Mouse (Mus musculus) stomach, embryonic 16.5 days (tissue): ENCODE data around the gene Glis2. TPM values are rescaled to one million over a fixed set of nuclear protein-coding genes. Genes with fewer than 3 reads are reported as not detected.
"Not testable (repeated sequence)": the region's sequence is repeated elsewhere in the genome, so short reads cannot be mapped to it uniquely, and the experiment has no call there.

ENCODE experiments used
- ATAC-seq: fragments of 200-750 bp; cut with Nextera tagmentation; 2 replicates; pipeline ENCODE4 v1.8.0; 2017; ENCODE audit warnings: moderate number of reproducible peaks, moderate TSS enrichment; ENCODE audit not compliant: insufficient read depth, low FRiP score
- H3K27ac ChIP-seq: fragments of 300-500 bp; sonication (generic); 2 replicates; pipeline ENCODE4 v1.5.1; 2014; ENCODE audit warnings: low read length
- H3K27me3 ChIP-seq: fragments of 300-500 bp; sonication (generic); 2 replicates; pipeline ENCODE4 v1.6.1; 2014; ENCODE audit warnings: low read length, control low read depth, mixed read lengths; ENCODE audit not compliant: control insufficient read depth, insufficient read depth
- H3K36me3 ChIP-seq: fragments of 300-500 bp; sonication (generic); 2 replicates; pipeline ENCODE4 v1.6.1; 2014; ENCODE audit warnings: low read length; ENCODE audit not compliant: control insufficient read depth, insufficient read depth
- H3K4me1 ChIP-seq: fragments of 300-500 bp; sonication (generic); 2 replicates; pipeline ENCODE4 v1.6.1; 2014; ENCODE audit warnings: low read length, control low read depth, mixed read lengths; ENCODE audit not compliant: control insufficient read depth, insufficient read depth
- H3K4me2 ChIP-seq: fragments of 300-500 bp; sonication (generic); 2 replicates; pipeline ENCODE4 v1.6.1; 2014; ENCODE audit warnings: low read depth, low read length, mixed read lengths
- H3K4me3 ChIP-seq: fragments of 300-500 bp; sonication (generic); replicated peaks from 2 replicates; pipeline ENCODE4 v1.5.1; 2014; ENCODE audit warnings: mild to moderate bottlenecking, low read length
- H3K9ac ChIP-seq: fragments of 300-500 bp; sonication (generic); 2 replicates; pipeline ENCODE4 v1.6.1; 2014; ENCODE audit warnings: low read length
- H3K9me3 ChIP-seq: fragments of 300-500 bp; sonication (generic); replicated peaks from 2 replicates; pipeline ENCODE4 v1.6.1; 2016; ENCODE audit warnings: low read length, control low read depth; ENCODE audit not compliant: control insufficient read depth
- WGBS: fragments of 180-500 bp; shearing (Covaris S2); extraction: QIAGEN DNeasy Blood & Tissue Kit; methylation state at CpG from one replicate; pipeline ENCODE4 v1.1.7; 2014; 5-methylcytosine and 5-hydroxymethylcytosine counted together
- polyA plus RNA-seq: library from polyadenylated mRNA; unstranded; fragments of >200 nt; fragmentation: Nextera tagmentation; extraction: Ambion mirVana; gene quantifications from 2 replicates; pipeline ENCODE4 v1.2.1, GENCODE M21; 2015

The Glis2 gene
- polyA plus RNA-seq, 1 experiment from 2014 or later = 18.7 TPM

DNA sequence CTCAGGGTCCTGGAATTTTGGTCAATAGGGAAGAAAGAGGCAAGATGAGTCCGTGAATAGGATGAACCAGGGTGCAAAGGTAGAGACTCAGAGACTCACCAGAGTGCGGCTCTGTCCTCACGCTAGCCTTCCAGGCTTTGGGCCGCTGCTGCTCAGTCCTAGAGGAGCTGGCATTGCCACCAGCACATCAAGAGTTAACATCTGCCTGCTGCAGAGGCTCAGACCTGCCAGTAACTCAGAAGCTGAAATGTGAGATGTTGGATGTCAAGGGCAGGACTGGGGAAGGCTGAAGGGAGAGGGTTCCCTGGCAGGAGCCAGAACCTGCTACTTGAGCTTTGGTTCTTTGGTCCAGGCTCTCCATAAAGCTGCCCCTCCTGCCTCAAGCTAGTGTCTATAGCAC, 23.8 kb upstream of the Glis2 start:
- H3K4me2 ChIP-seq = no peak overlapping the region
- H3K27me3 ChIP-seq = no peaks in the 10 kb centered on the region
- H3K36me3 ChIP-seq = no peaks in the 10 kb centered on the region
- 0 out of 2 replicates have a peak, but pooled peaks cover 7% of the 10 kb centered on the region for H3K4me1 ChIP-seq
- 56% methylated on average over 4 of the region's 4 CpGs for WGBS
- no peak for ATAC-seq
- H3K4me3 ChIP-seq = no peak overlapping the region
- H3K27ac ChIP-seq = no peak overlapping the region
- H3K9ac ChIP-seq = no peak overlapping the region
- H3K9me3 ChIP-seq = no peaks in the 10 kb centered on the region

DNA sequence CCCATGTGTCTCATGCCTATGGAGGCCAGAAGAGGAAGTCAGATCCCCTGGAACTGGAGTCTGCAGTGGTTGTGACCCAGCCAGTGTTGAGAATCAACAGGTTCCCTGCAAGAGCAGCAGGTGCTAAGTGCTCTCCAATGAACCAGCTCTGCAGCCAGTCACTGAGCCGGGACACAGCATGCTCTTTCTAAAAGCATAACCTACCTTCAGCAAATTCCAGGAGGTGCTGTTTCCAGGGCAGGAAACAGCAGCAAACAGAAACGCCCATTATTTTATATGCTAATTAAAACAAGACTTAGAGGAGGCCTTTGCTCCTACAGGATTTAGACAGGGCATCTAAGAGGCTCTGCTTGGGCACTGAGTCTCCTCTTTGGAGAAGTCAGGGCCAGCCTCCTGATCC, 18.5 kb upstream of the Glis2 start:
- Histone ChIP-seq H3K4me3 (no peak overlapping the region), H3K9ac (no peak overlapping the region), H3K4me2 (no peak overlapping the region), H3K9me3 (no peaks in the 10 kb centered on the region), H3K27me3 (no peaks in the 10 kb centered on the region), H3K27ac (no peak overlapping the region), H3K4me1 (0 out of 2 replicates have a peak, but pooled peaks cover 2% of the 10 kb centered on the region), H3K36me3 (no peaks in the 10 kb centered on the region)
- no peak for ATAC-seq
- 60% methylated on average over 2 of the region's 2 CpGs for WGBS

DNA sequence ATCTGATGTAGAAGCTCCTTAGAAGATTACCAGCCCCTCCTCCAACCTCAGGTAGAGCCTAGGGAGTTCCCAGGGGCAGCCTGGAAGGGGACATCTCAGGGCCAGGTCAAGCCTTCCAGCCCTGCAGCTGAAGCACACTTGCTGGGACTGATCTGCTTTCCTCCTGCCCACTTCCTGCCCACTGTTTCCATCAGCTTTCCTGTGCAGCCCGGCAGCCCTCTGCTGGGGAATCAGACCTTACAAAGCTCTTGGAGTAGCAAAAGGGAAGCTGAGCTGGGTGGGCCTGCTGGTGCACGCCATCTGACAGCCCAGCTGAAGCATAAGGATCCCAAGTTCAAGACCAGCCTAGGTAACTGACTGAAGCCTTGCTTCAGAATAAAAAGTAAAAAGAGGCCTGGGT, 17.6 kb upstream of the Glis2 start:
- ATAC-seq = no peak
- Histone ChIP-seq H3K27ac (no peak overlapping the region), H3K9ac (no peak overlapping the region), H3K4me2 (no peak overlapping the region), H3K9me3 (no peaks in the 10 kb centered on the region), H3K4me1 (no peaks in the 10 kb centered on the region), H3K27me3 (no peaks in the 10 kb centered on the region), H3K36me3 (no peaks in the 10 kb centered on the region), H3K4me3 (no peak overlapping the region)
- 43% methylated on average over 2 of the region's 2 CpGs for WGBS

DNA sequence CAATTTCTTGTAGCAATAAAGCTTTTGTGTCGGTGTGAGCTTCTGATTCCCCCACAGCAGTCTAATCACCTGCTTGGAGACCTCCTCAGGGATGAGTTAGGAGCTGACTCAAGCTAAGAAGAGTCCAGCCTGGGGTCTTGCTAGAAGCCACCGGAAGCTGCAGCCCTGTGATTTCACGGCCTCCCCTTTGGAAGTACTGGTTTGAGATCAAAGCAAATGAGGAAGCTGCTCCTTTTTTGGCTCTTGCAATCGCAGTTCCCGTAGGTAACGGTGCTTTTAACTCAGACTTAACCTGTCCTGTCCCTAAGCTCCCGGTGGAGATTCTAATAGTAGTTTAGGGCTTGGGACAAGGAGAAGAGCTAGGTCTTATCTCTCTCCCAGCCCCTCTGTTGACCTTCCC, 15.9 kb upstream of the Glis2 start:
- H3K4me2 ChIP-seq = no peak overlapping the region
- no peaks in the 10 kb centered on the region for H3K4me1 ChIP-seq
- H3K27me3 ChIP-seq = no peaks in the 10 kb centered on the region
- ATAC-seq = no peak
- no peaks in the 10 kb centered on the region for H3K36me3 ChIP-seq
- no peak overlapping the region for H3K27ac ChIP-seq
- H3K9ac ChIP-seq = no peak overlapping the region
- WGBS = 56% methylated on average over 7 of the region's 7 CpGs
- H3K9me3 ChIP-seq = no peaks in the 10 kb centered on the region
- H3K4me3 ChIP-seq = no peak overlapping the region

DNA sequence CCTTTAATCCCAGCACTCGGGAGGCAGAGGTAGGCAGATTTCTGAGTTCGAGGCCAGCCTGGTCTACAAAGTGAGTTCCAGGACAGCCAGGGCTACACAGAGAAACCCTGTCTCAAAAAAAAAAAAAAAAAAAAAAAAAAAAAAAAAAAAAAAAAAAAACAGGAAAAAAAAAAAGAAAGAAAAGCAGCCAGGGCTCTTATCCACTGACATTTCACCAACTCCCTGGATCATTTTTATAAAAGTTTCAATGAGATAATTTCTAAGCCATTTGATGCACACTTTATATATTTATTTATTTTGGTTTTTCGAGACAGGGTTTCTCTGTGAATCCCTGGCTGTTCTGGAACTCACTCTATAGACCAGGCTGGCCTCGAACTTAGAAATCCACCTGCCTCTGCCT, 13.3 kb upstream of the Glis2 start:
- H3K4me1 ChIP-seq, H3K27me3 ChIP-seq, H3K4me2 ChIP-seq, H3K36me3 ChIP-seq, H3K9ac ChIP-seq, H3K9me3 ChIP-seq, H3K4me3 ChIP-seq, H3K27ac ChIP-seq, ATAC-seq: not testable (repeated sequence)
- WGBS = 83% methylated on average over 3 of the region's 4 CpGs

DNA sequence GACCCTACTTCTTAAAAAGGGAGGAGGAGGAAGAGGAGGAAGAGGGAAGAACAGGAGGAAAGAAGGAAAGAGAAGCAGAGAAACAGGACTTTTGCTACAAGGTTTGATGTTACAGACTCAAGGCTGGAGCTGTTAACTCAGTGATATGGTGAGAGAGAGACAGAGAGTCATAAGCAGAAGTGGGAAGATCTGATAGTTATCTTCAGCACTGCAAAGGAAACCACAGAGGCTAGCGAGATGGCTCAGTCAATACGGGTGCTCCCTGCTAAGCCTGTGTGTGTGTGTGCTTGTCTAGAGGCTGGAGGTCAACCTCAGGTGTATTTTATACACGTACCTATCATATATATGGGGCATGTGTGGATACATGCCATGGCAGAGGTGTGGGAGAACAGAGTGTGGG, 10.7 kb upstream of the Glis2 start:
- 80% methylated on average over 3 of the region's 3 CpGs for WGBS
- no peak overlapping the region for H3K4me2 ChIP-seq

DNA sequence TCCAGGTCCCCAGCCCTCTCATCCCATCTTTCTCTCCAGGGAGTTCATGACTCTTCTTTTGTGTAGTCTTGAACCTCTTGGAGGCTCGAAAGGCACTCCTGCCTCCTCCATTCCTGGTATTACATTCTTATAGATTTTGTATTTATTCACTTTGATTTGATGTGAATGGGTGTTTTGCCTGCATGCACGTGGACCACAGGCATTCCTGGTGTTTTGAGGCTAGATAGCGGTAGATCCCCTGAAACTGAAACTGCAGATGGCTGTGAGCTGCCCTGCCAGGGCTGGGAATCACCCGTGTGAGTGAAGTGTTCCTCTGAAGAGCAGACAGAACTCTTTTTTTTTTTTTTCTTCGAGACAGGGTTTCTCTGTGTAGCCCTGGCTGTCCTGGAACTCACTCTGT, 10.1 kb upstream of the Glis2 start:
- no peaks in the 10 kb centered on the region for H3K36me3 ChIP-seq
- ATAC-seq = no peak
- H3K9ac ChIP-seq = no peak overlapping the region
- H3K4me1 ChIP-seq = peaks cover 13% of the 10 kb centered on the region
- H3K27ac ChIP-seq = no peak overlapping the region
- 78% methylated on average over 5 of the region's 5 CpGs for WGBS
- H3K4me2 ChIP-seq = no peak overlapping the region
- H3K9me3 ChIP-seq = no peaks in the 10 kb centered on the region
- H3K4me3 ChIP-seq = no peak overlapping the region
- H3K27me3 ChIP-seq = no peaks in the 10 kb centered on the region

More for the DNA sequence above, 10.7 kb upstream of the Glis2 start:
- Histone ChIP-seq H3K9me3 (no peaks in the 10 kb centered on the region), H3K4me3 (no peak overlapping the region), H3K36me3 (no peaks in the 10 kb centered on the region), H3K27me3 (no peaks in the 10 kb centered on the region), H3K27ac (no peak overlapping the region), H3K9ac (no peak overlapping the region), H3K4me1 (peaks cover 13% of the 10 kb centered on the region)
- no peak for ATAC-seq

DNA sequence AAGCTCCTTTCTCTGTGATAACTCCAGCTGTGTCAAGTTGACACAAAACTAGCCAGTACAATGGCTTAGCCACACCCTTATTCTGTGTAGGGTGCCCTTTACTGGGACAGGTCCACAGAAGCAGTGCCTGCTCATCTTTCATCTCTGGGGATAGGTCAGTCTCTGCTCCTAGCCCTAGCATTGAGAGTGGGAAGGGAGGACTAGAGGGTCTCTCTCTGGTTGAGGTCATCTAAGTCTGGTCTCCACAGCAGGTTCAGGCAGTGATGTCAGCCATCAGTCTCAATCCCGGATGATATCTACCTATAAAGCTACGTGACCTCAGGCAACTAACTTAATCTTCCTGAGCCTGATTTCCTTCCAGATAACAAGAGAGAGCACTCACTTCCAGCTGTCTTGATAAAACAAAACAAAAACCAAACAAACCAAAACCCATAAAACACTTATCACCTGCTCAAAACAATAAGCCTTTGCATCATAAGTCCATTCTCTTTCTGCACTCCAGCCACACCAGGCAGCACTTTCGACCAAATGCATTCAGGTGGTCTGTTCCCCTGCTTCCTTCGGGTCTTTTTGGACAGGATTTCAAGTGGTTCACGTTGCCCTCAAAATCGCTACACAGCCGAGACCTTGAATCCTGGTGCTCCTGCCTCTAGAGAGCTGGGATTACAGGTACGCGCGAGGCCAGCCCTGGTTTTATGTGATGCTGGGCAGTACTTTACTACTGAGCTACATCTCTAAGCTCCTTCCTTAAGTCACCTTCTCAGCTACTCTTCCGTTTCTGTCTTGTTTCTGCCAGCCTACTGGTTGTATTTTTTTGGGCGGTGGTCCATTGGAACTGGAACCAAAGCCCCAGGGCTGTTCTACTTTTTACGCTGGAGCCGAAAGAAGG, 8.6 kb upstream of the Glis2 start:
- H3K27ac ChIP-seq = peak overlapping the region; percentile 97
- ATAC-seq = peak; percentile 7; the same call in 1 of the 2 replicates
- 6% methylated on average over 14 of the region's 14 CpGs for WGBS
- H3K9ac ChIP-seq = peak overlapping the region; percentile 67
- H3K27me3 ChIP-seq = no peaks in the 10 kb centered on the region
- H3K36me3 ChIP-seq = peaks cover 4% of the 10 kb centered on the region; the same call in 1 of the 2 replicates
- H3K4me1 ChIP-seq = peaks cover 13% of the 10 kb centered on the region
- H3K4me2 ChIP-seq = peak overlapping the region; percentile 64
- peak overlapping the region; percentile 49 for H3K4me3 ChIP-seq
- no peaks in the 10 kb centered on the region for H3K9me3 ChIP-seq

DNA sequence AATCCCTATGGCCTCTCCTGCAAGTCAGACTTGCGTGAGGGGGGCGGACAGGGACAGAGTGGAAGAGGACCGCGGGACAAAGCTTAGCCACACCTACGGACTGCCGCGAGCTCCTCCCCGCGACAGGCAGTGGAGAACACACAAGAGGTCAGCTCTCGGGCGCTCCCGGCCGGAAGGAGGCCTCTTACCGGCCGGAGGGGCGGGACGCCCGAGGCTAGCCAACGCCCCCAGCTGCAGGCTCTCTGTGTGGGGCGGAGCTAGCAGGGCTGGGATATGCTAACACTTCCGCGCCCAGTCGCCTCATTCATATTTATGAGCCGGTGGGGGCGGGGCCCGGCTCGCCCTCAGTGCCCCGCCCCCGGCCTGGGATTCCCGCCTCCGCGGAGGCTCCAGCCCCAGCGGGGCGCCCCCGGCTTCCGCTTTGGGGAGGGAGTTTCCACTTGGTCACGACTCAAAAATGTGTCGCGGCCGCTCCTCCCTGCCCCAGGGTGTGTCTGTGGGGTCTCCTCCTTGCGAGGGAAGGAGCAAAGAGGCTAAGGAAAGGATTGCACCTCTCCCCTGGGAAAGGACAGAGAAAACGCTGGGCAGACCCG, 7.9 kb upstream of the Glis2 start:
- Histone ChIP-seq H3K4me2 (peak overlapping the region; percentile 64), H3K4me1 (peaks cover 13% of the 10 kb centered on the region), H3K9me3 (no peaks in the 10 kb centered on the region), H3K27me3 (no peaks in the 10 kb centered on the region), H3K27ac (peak overlapping the region; percentile 97), H3K9ac (peak overlapping the region; percentile 67), H3K4me3 (peak overlapping the region; percentile 49), H3K36me3 (peaks cover 4% of the 10 kb centered on the region; the same call in 1 of the 2 replicates)
- peak; percentile 98 for ATAC-seq
- WGBS = under 1% methylated on average over 43 of the region's 43 CpGs
